Mouse (Mus musculus): ENCODE measurements around the gene Prss42. TPM values are rescaled to one million over a fixed set of nuclear protein-coding genes. Genes with fewer than 3 reads are reported as not detected.

Gene Prss42
- polyA plus RNA-seq, 1 experiment: not detected

DNA sequence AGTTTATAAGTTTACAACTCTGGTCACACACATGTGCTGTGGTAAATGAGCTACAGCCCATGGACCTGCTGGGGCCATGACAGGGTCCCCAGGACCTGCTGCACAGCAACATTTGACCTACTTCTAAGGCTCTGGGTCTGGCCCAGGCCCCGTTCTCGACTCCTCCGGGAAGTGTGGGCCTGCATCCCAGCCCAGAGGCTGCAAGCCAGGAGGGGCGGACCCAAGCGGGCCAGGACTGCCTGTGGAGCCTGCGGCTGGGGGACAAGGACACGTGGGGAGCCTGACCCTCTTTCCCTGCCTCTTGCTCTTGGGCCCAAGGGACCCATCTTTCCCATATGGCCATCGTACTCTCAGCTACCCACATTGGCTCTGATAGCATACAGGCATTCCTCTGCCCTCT, 39.4 kb upstream of the Prss42 start:
- H3K27ac ChIP-seq (ENCODE audit: insufficient read depth, low read length): no peak overlapping the region
- no peaks in the 10 kb centered on the region for H3K27me3 ChIP-seq (ENCODE audit: control insufficient read depth, insufficient read depth, low read length)
- H3K36me3 ChIP-seq (ENCODE audit: control insufficient read depth, insufficient read depth, low read length): no peaks in the 10 kb centered on the region
- DNase-seq (ENCODE audit: low read depth in 1 of 2, low spot score in 2 of 2): no peak
- no peak for TF ChIP-seq POLR2A (IDR thresholded peaks at IDR 0.05; ENCODE audit: low read depth, low read length)
- H3K4me3 ChIP-seq (ENCODE audit: extremely low read depth, insufficient read depth, insufficient read length): no peak overlapping the region
- WGBS: 84% methylated on average over 8 of the region's 8 CpGs
- no peaks in the 10 kb centered on the region for H3K4me1 ChIP-seq (ENCODE audit: control insufficient read depth, insufficient read depth, insufficient read length)

DNA sequence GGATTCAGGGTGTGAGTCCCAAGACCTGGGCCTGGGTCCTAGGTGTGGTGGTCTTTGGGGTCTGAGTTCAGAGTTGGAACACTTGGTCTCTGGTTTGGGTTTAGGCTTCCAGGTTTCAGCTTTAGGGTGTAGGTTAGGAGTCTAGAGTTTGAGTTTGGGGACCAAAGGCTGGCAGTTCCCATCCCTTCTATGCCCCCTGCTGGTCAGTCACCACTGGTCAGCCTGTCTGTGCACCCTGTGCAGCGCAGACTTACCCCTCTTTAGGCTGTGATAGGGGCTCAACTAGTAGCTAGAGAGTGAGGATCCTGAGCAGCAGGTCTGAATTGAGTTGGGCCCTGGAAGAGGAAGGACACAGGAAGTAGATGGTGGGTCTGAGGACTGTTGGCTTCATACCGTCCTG, 38.7 kb upstream of the Prss42 start:
- WGBS: 55% methylated on average over 2 of the region's 2 CpGs
- Histone ChIP-seq H3K4me3 (ENCODE audit: extremely low read depth, insufficient read depth, insufficient read length) (no peak overlapping the region), H3K4me1 (ENCODE audit: control insufficient read depth, insufficient read depth, insufficient read length) (no peaks in the 10 kb centered on the region), H3K27ac (ENCODE audit: insufficient read depth, low read length) (no peak overlapping the region), H3K36me3 (ENCODE audit: control insufficient read depth, insufficient read depth, low read length) (no peaks in the 10 kb centered on the region), H3K27me3 (ENCODE audit: control insufficient read depth, insufficient read depth, low read length) (no peaks in the 10 kb centered on the region)
- peak in 1 of 2 experiments; percentile 19 for DNase-seq (ENCODE audit: low read depth in 1 of 2, low spot score in 2 of 2)
- no peak for TF ChIP-seq POLR2A (IDR thresholded peaks at IDR 0.05; ENCODE audit: low read depth, low read length)
- TF ChIP-seq CTCF (IDR thresholded peaks at IDR 0.05; ENCODE audit: extremely low read depth, insufficient read depth, insufficient read length, insufficient replicate concordance): peak; percentile 60; the same call in 1 of the 2 replicates

DNA sequence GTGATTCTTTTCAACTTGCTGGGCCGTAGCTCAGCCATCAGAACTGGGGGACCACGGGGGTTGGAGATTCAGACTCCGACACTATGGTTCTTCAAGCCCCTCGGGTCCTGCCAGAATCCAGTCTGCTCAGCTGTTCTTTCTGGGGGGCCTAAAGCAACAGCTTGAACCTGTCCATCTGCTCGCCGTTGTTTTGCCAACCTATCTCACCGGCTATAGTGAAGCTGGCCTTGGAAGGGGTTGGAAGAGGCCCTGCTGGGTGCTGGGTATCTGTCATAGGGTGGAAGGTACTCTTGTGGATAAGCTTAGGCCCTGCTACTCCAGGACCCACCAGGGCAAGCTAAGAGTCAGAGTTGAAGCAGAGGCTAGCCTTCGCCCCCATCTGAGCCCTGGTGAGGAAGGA, 37.1 kb upstream of the Prss42 start:
- 96% methylated on average over 8 of the region's 8 CpGs for WGBS
- DNase-seq (ENCODE audit: low read depth in 1 of 2, low spot score in 2 of 2): no peak
- Histone ChIP-seq H3K27ac (ENCODE audit: insufficient read depth, low read length) (no peak overlapping the region), H3K36me3 (ENCODE audit: control insufficient read depth, insufficient read depth, low read length) (no peaks in the 10 kb centered on the region), H3K27me3 (ENCODE audit: control insufficient read depth, insufficient read depth, low read length) (no peaks in the 10 kb centered on the region), H3K4me3 (ENCODE audit: extremely low read depth, insufficient read depth, insufficient read length) (no peak overlapping the region), H3K4me1 (ENCODE audit: control insufficient read depth, insufficient read depth, insufficient read length) (no peaks in the 10 kb centered on the region)
- no peak for TF ChIP-seq POLR2A (IDR thresholded peaks at IDR 0.05; ENCODE audit: low read depth, low read length)
- no peak for TF ChIP-seq CTCF (IDR thresholded peaks at IDR 0.05; ENCODE audit: extremely low read depth, insufficient read depth, insufficient read length, insufficient replicate concordance)

DNA sequence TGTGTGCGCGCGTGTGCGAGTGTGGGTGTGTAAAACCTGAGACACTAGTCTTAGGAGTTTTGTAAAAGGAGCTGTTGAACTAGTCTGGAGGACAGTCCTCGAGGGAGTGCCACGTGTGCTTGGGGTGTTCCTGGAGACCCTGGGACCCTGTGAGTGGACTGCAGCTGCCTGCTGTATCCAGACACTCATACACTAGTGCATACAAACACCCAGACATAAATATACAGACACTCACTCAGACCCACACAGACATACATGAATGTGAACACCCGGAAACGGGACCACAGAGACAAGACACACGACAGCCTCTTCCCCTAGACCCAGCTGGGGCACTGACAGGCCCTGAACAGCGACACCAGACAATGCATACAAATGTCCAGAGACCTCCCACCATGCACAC, 35.2 kb upstream of the Prss42 start:
- H3K36me3 ChIP-seq (ENCODE audit: control insufficient read depth, insufficient read depth, low read length): no peaks in the 10 kb centered on the region
- no peaks in the 10 kb centered on the region for H3K27me3 ChIP-seq (ENCODE audit: control insufficient read depth, insufficient read depth, low read length)
- H3K4me3 ChIP-seq (ENCODE audit: extremely low read depth, insufficient read depth, insufficient read length): no peak overlapping the region
- H3K4me1 ChIP-seq (ENCODE audit: control insufficient read depth, insufficient read depth, insufficient read length): no peaks in the 10 kb centered on the region
- DNase-seq (ENCODE audit: low read depth in 1 of 2, low spot score in 2 of 2): no peak
- TF ChIP-seq CTCF (IDR thresholded peaks at IDR 0.05; ENCODE audit: extremely low read depth, insufficient read depth, insufficient read length, insufficient replicate concordance) (no peak), POLR2A (IDR thresholded peaks at IDR 0.05; ENCODE audit: low read depth, low read length) (no peak)
- no peak overlapping the region for H3K27ac ChIP-seq (ENCODE audit: insufficient read depth, low read length)
- 88% methylated on average over 10 of the region's 10 CpGs for WGBS

DNA sequence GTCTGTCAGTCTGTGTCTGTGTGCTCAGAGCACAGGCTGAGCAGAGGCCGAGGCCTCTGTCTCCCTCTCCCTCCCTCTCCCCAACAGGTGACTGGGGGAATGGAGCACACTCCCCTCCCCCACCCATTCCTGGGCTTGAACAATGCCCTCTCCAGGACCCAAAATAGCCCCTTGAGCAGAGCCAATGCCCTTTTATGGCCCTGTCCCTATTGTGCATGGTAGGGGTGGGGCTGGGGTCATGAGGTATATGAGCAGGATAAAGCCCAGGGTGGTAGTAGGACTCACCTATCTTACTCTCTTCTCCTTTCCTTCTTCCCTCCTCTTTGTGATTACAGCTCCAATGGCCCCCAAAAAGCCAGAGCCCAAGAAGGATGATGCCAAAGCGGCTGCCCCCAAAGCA, 34.6 kb upstream of the Prss42 start:
- no peak for DNase-seq (ENCODE audit: low read depth in 1 of 2, low spot score in 2 of 2)
- H3K27ac ChIP-seq (ENCODE audit: insufficient read depth, low read length): no peak overlapping the region
- H3K36me3 ChIP-seq (ENCODE audit: control insufficient read depth, insufficient read depth, low read length): no peaks in the 10 kb centered on the region
- H3K4me1 ChIP-seq (ENCODE audit: control insufficient read depth, insufficient read depth, insufficient read length): no peaks in the 10 kb centered on the region
- WGBS: 93% methylated on average over 2 of the region's 2 CpGs
- TF ChIP-seq CTCF (IDR thresholded peaks at IDR 0.05; ENCODE audit: extremely low read depth, insufficient read depth, insufficient read length, insufficient replicate concordance) (no peak), POLR2A (IDR thresholded peaks at IDR 0.05; ENCODE audit: low read depth, low read length) (no peak)
- no peaks in the 10 kb centered on the region for H3K27me3 ChIP-seq (ENCODE audit: control insufficient read depth, insufficient read depth, low read length)
- H3K4me3 ChIP-seq (ENCODE audit: extremely low read depth, insufficient read depth, insufficient read length): no peak overlapping the region

DNA sequence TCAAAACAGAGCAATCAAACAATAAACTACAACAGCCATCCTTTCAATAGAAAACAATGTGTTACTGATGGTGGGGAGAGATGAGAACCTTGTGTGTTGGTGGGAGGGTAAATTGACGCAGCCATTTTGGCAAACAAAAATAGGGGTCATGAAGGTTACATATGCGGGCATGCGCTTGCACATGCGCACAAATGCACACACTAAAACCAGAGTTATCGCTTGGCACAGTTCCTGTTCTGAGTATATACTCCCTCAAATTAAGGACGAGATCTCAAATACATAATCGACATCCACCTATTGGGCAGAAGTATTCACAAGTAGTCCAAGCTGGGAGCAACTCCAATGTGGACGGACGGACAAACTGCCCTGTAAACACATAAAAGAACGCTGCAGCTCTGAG, 25.6 kb upstream of the Prss42 start:
- Histone ChIP-seq H3K4me3 (ENCODE audit: extremely low read depth, insufficient read depth, insufficient read length) (no peak overlapping the region), H3K27ac (ENCODE audit: insufficient read depth, low read length) (no peak overlapping the region), H3K27me3 (ENCODE audit: control insufficient read depth, insufficient read depth, low read length) (no peaks in the 10 kb centered on the region), H3K36me3 (ENCODE audit: control insufficient read depth, insufficient read depth, low read length) (no peaks in the 10 kb centered on the region), H3K4me1 (ENCODE audit: control insufficient read depth, insufficient read depth, insufficient read length) (no peaks in the 10 kb centered on the region)
- WGBS: 93% methylated on average over 10 of the region's 10 CpGs
- TF ChIP-seq CTCF (IDR thresholded peaks at IDR 0.05; ENCODE audit: extremely low read depth, insufficient read depth, insufficient read length, insufficient replicate concordance): no peak
- no peak for TF ChIP-seq POLR2A (IDR thresholded peaks at IDR 0.05; ENCODE audit: low read depth, low read length)
- DNase-seq (ENCODE audit: low read depth in 1 of 2, low spot score in 2 of 2): no peak

DNA sequence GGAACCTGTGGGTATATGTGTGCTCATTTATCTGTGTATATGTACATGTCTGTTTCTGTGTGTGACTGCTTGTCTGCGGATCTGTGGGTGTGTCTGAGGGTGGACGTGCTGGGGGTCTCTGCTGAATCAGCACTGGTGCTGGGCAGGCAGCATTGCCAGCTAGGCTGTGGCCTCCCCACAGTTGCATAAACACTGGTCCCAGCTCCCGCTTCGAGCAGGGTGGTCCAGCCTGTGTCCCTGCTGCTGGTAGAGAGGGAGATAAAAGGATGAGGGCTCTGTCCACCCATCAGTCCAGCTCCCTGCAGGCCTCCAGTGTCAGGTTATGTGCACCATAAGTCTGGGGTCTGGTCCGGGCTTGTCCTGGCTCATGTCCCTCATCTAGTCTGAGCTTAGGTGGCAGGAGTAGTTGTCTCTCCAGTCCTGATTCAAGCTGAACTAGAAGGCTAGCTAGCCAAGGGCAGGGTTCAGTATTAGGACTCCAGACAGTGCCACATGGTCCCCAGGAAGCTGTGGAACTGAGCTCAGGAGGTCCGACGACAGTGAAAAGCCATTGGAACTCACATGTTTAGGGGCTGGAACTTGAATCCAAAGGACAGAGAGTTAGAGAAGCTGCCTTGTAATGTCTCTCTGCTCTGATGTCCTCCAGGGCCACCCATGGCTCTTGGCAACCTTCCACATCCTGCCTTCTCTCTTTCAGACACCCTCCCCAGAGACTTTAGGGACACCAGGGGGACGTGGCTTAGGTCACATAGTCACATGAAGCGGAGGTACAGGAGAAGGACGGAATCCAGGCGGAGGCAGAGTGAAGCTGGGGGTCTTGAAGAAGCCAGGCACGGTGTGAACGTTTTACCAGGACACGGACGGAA, 23.3 kb upstream of the Prss42 start:
- 87% methylated on average over 15 of the region's 15 CpGs for WGBS
- no peak overlapping the region for H3K27ac ChIP-seq (ENCODE audit: insufficient read depth, low read length)
- TF ChIP-seq POLR2A (IDR thresholded peaks at IDR 0.05; ENCODE audit: low read depth, low read length) (no peak), CTCF (IDR thresholded peaks at IDR 0.05; ENCODE audit: extremely low read depth, insufficient read depth, insufficient read length, insufficient replicate concordance) (no peak)
- no peaks in the 10 kb centered on the region for H3K4me1 ChIP-seq (ENCODE audit: control insufficient read depth, insufficient read depth, insufficient read length)
- no peak overlapping the region for H3K4me3 ChIP-seq (ENCODE audit: extremely low read depth, insufficient read depth, insufficient read length)
- no peak for DNase-seq (ENCODE audit: low read depth in 1 of 2, low spot score in 2 of 2)
- no peaks in the 10 kb centered on the region for H3K27me3 ChIP-seq (ENCODE audit: control insufficient read depth, insufficient read depth, low read length)
- no peaks in the 10 kb centered on the region for H3K36me3 ChIP-seq (ENCODE audit: control insufficient read depth, insufficient read depth, low read length)

Data from spleen, adult 2 months (tissue).